Mouse (Mus musculus) CH12.LX (cell line): ENCODE data around the gene Ncor1.
A peak's percentile ranks its signal among the peaks of the same experiment; 100 is the strongest.

Experiments used
- BHLHE40 ChIP-seq: IDR thresholded peaks from 2 replicates; pipeline ENCODE4 v1.6.1; 2011; ENCODE audit warnings: mild to moderate bottlenecking, low read depth, low read length, improper control_type of control experiment
- CHD1 ChIP-seq: IDR thresholded peaks from 2 replicates; pipeline ENCODE4 v1.6.1; 2012; ENCODE audit warnings: low read depth, low read length, improper control_type of control experiment, inconsistent platforms
- ELF1 ChIP-seq: IDR thresholded peaks from 2 replicates; pipeline ENCODE4 v1.6.1; 2014; ENCODE audit warnings: low read depth, mild to moderate bottlenecking, inconsistent platforms, low read length, improper control_type of control experiment
- EP300 ChIP-seq: IDR thresholded peaks from 2 replicates; pipeline ENCODE4 v1.6.1; 2011; ENCODE audit warnings: low read length, improper control_type of control experiment
- MAFK ChIP-seq: IDR thresholded peaks from 2 replicates; pipeline ENCODE4 v1.6.1; 2011; ENCODE audit warnings: low read length, improper control_type of control experiment; ENCODE audit not compliant: insufficient replicate concordance
- POLR2A ChIP-seq: IDR thresholded peaks from 2 replicates; pipeline ENCODE4 v1.6.1; 2011; ENCODE audit warnings: low read depth, mild to moderate bottlenecking, improper control_type of control experiment, low read length
- ZC3H11A ChIP-seq: IDR thresholded peaks from 2 replicates; pipeline ENCODE4 v1.6.1; 2012; ENCODE audit warnings: low read depth, mild to moderate bottlenecking, inconsistent platforms, low read length, improper control_type of control experiment
- ZNF384 ChIP-seq: IDR thresholded peaks from 2 replicates; pipeline ENCODE4 v1.6.1; 2012; ENCODE audit warnings: low read depth, low read length, improper control_type of control experiment, inconsistent platforms

DNA sequence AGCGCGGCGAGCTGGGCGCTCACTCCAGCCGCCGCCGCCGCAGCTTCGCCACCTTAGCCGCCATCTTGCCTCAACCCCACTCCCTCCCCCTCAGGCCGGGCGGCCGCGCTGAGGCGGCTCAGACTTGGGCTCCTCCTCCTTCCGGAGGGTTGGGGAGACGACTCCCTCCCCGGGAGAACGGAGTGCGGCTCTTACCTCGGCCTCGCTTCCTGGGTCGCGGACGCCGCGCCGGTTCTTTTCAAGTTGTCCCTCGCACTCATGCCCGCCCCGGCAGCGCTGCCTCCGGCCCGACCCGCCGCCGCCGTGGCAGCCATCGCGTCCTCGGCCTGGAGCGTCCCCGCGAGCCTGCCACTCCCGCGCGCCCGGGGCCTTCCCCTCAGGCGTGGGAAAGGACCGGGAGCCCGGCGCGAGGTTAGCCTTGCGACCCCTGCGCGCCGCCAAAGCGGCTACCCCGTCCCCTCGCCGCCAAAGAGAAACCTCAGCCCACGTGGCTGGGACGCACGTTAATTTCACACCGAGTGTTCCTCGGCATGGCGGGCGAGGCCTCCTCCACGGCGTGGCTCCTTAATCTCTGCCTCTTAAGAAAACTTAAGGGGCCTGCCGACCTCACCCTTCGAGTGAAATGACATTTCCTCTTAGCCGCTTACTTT lies 975 bp downstream of the Ncor1 start:
- TF ChIP-seq MAFK (no peak), BHLHE40 (no peak), ELF1 (peak; percentile 85), ZNF384 (no peak), POLR2A (peak; percentile 99), CHD1 (no peak; the same call in 1 of the 2 replicates), EP300 (peak; percentile 21; the same call in 1 of the 2 replicates), ZC3H11A (no peak)
